Mouse (Mus musculus): ENCODE measurements around the gene Vps37b. TPM values are rescaled to one million over a fixed set of nuclear protein-coding genes. Genes with fewer than 3 reads are reported as not detected.

The Vps37b gene
- polyA plus RNA-seq, 1 experiment, result 40.7 TPM

DNA sequence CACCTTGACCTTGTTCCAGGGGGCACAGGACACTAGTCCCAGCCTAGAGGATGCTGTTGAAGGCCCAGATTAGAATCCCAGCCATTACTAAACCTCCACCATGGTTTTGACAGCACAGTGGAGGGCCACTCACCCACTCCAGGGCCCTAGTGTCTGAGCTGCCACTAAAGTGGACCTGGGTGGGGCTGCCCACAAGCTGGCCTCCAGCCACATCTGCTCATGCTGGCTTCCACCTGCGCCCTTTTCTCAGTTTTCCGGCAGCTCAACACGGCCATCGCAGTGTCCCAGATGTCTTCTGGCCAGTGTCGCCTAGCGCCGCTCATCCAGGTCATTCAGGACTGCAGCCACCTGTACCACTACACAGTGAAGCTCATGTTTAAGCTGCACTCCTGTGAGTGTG, 37.6 kb downstream of the Vps37b start:
- Histone ChIP-seq H3K79me3 (ENCODE audit: low read depth) (no peaks in the 10 kb centered on the region), H3K27me3 (ENCODE audit: control insufficient read depth, insufficient read depth, insufficient read length) (no peaks in the 10 kb centered on the region), H3K79me2 (ENCODE audit: control insufficient read depth, insufficient read depth) (no peaks in the 10 kb centered on the region), H3ac (ENCODE audit: control insufficient read depth, insufficient read length, low read depth) (no peak overlapping the region), H3K36me3 (ENCODE audit: control insufficient read depth, insufficient read depth) (no peaks in the 10 kb centered on the region), H3K4me3 (ENCODE audit: insufficient read depth, poor library complexity, severe bottlenecking) (no peak overlapping the region)
- TF ChIP-seq MYOG (IDR thresholded peaks at IDR 0.05; ENCODE audit: control insufficient read depth, extremely low read depth, insufficient read length), result no peak
- no peak for TF ChIP-seq MAX (IDR thresholded peaks at IDR 0.05)
- TF ChIP-seq FOSL1 (IDR thresholded peaks at IDR 0.05; ENCODE audit: insufficient read depth, low read length, poor library complexity, severe bottlenecking), result no peak
- no peak for TF ChIP-seq MYOD1 (IDR thresholded peaks at IDR 0.05; ENCODE audit: control insufficient read depth, insufficient read length, low read depth)
- no peak for TF ChIP-seq CTCF (IDR thresholded peaks at IDR 0.05; ENCODE audit: control insufficient read depth, insufficient read depth, insufficient read length)
- TF ChIP-seq USF1 (IDR thresholded peaks at IDR 0.05; ENCODE audit: low read depth), result no peak
- no peak for TF ChIP-seq CEBPB (IDR thresholded peaks at IDR 0.05; ENCODE audit: low read depth)

DNA sequence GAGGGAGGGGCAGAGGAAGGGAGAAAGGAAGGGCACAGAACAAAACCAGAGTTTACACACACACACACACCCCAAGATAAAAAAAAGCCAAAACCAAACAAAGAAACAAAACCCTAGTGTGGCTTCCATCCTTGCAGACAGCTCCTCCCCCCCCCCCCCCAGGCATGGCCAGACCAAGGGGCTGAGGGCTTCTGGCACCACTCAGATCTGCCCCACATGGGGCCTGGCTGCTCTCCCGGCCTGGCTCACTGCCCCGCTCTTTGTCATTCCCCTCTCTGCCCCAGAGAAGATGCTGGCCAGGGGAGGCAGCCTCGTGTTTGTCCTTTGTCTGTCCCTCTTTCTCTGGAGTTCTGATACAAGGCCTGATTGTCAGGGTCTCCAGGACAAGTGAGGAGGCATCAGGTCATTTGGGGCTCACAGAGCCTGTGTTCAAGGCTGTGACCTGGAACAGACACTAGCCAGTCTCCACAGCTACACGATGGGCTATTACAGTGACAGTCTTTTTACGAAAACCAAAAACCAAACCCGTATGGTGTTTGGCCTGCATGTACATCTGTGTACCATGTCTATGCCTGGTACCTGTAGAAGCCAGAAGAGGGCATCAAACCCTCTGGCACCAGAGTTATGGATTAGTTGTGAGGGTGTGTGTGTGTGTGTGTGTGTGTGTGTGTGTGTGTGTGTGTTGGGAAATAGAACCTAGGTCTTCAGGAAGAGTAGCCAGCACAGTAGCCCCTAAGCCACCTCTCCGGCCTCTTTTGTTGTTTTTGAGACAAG, 38.6 kb downstream of the Vps37b start:
- TF ChIP-seq MAX (IDR thresholded peaks at IDR 0.05) (no peak), MYOD1 (IDR thresholded peaks at IDR 0.05; ENCODE audit: control insufficient read depth, insufficient read length, low read depth) (no peak), USF1 (IDR thresholded peaks at IDR 0.05; ENCODE audit: low read depth) (no peak), CEBPB (IDR thresholded peaks at IDR 0.05; ENCODE audit: low read depth) (no peak), FOSL1 (IDR thresholded peaks at IDR 0.05; ENCODE audit: insufficient read depth, low read length, poor library complexity, severe bottlenecking) (no peak), MYOG (IDR thresholded peaks at IDR 0.05; ENCODE audit: control insufficient read depth, extremely low read depth, insufficient read length) (no peak), CTCF (IDR thresholded peaks at IDR 0.05; ENCODE audit: control insufficient read depth, insufficient read depth, insufficient read length) (no peak)
- Histone ChIP-seq H3K27me3 (ENCODE audit: control insufficient read depth, insufficient read depth, insufficient read length) (no peaks in the 10 kb centered on the region), H3ac (ENCODE audit: control insufficient read depth, insufficient read length, low read depth) (no peak overlapping the region), H3K79me3 (ENCODE audit: low read depth) (no peaks in the 10 kb centered on the region), H3K79me2 (ENCODE audit: control insufficient read depth, insufficient read depth) (peaks cover 8% of the 10 kb centered on the region), H3K4me3 (ENCODE audit: insufficient read depth, poor library complexity, severe bottlenecking) (no peak overlapping the region), H3K36me3 (ENCODE audit: control insufficient read depth, insufficient read depth) (no peaks in the 10 kb centered on the region)

GRCm38 (mm10) chr5:123992794-123993193, 39.3 kb downstream of the Vps37b start:
- H3K79me3 ChIP-seq (ENCODE audit: low read depth), result peaks cover 1% of the 10 kb centered on the region
- H3K79me2 ChIP-seq (ENCODE audit: control insufficient read depth, insufficient read depth), result peaks cover 10% of the 10 kb centered on the region
- H3K36me3 ChIP-seq (ENCODE audit: control insufficient read depth, insufficient read depth), result no peaks in the 10 kb centered on the region
- peak overlapping the region; percentile 39 for H3ac ChIP-seq (ENCODE audit: control insufficient read depth, insufficient read length, low read depth)
- no peak for TF ChIP-seq CEBPB (IDR thresholded peaks at IDR 0.05; ENCODE audit: low read depth)
- TF ChIP-seq CTCF (IDR thresholded peaks at IDR 0.05; ENCODE audit: control insufficient read depth, insufficient read depth, insufficient read length), result peak; percentile 73
- no peak for TF ChIP-seq MYOD1 (IDR thresholded peaks at IDR 0.05; ENCODE audit: control insufficient read depth, insufficient read length, low read depth)
- TF ChIP-seq USF1 (IDR thresholded peaks at IDR 0.05; ENCODE audit: low read depth), result no peak
- H3K27me3 ChIP-seq (ENCODE audit: control insufficient read depth, insufficient read depth, insufficient read length), result no peaks in the 10 kb centered on the region
- H3K4me3 ChIP-seq (ENCODE audit: insufficient read depth, poor library complexity, severe bottlenecking), result no peak overlapping the region

- TF ChIP-seq MYOD1 (IDR thresholded peaks at IDR 0.05; ENCODE audit: control insufficient read depth, insufficient read length, low read depth), result peak; percentile 74
- TF ChIP-seq MAX (IDR thresholded peaks at IDR 0.05), result no peak
These were observed 39.9 kb downstream of the Vps37b start for GRCm38 (mm10) chr5:123992193-123992637.

GRCm38 (mm10) chr5:123991321-123991720, 40.7 kb downstream of the Vps37b start:
- no peaks in the 10 kb centered on the region for H3K36me3 ChIP-seq (ENCODE audit: control insufficient read depth, insufficient read depth)
- no peaks in the 10 kb centered on the region for H3K27me3 ChIP-seq (ENCODE audit: control insufficient read depth, insufficient read depth, insufficient read length)
- H3K79me2 ChIP-seq (ENCODE audit: control insufficient read depth, insufficient read depth), result peaks cover 23% of the 10 kb centered on the region
- no peak overlapping the region for H3K4me3 ChIP-seq (ENCODE audit: insufficient read depth, poor library complexity, severe bottlenecking)
- H3K79me3 ChIP-seq (ENCODE audit: low read depth), result peaks cover 4% of the 10 kb centered on the region
- no peak overlapping the region for H3ac ChIP-seq (ENCODE audit: control insufficient read depth, insufficient read length, low read depth)
- TF ChIP-seq FOSL1 (IDR thresholded peaks at IDR 0.05; ENCODE audit: insufficient read depth, low read length, poor library complexity, severe bottlenecking) (no peak), USF1 (IDR thresholded peaks at IDR 0.05; ENCODE audit: low read depth) (no peak), MAX (IDR thresholded peaks at IDR 0.05) (no peak), MYOD1 (IDR thresholded peaks at IDR 0.05; ENCODE audit: control insufficient read depth, insufficient read length, low read depth) (no peak), CEBPB (IDR thresholded peaks at IDR 0.05; ENCODE audit: low read depth) (no peak), MYOG (IDR thresholded peaks at IDR 0.05; ENCODE audit: control insufficient read depth, extremely low read depth, insufficient read length) (no peak), CTCF (IDR thresholded peaks at IDR 0.05; ENCODE audit: control insufficient read depth, insufficient read depth, insufficient read length) (no peak)

More at GRCm38 (mm10) chr5:123992193-123992637, 39.9 kb downstream of the Vps37b start:
- H3K27me3 ChIP-seq (ENCODE audit: control insufficient read depth, insufficient read depth, insufficient read length), result no peaks in the 10 kb centered on the region
- H3K4me3 ChIP-seq (ENCODE audit: insufficient read depth, poor library complexity, severe bottlenecking), result no peak overlapping the region
- H3ac ChIP-seq (ENCODE audit: control insufficient read depth, insufficient read length, low read depth), result peak overlapping the region; percentile 39
- peaks cover 1% of the 10 kb centered on the region for H3K79me3 ChIP-seq (ENCODE audit: low read depth)
- no peaks in the 10 kb centered on the region for H3K36me3 ChIP-seq (ENCODE audit: control insufficient read depth, insufficient read depth)
- H3K79me2 ChIP-seq (ENCODE audit: control insufficient read depth, insufficient read depth), result peaks cover 14% of the 10 kb centered on the region

All from C2C12 (cell line).